Mouse (Mus musculus) thymus, postnatal 14 days (tissue): ENCODE measurements around the gene Fbxl18.
A peak's percentile ranks its signal among the peaks of the same experiment; 100 is the strongest.

Experiments
- DNase-seq: peaks from one replicate; pipeline ENCODE4 v3.0.0; 2021

The Fbxl18 gene

GRCm38 (mm10) chr5:142820276-142821265, 74.7 kb downstream of the Fbxl18 start:
- DNase-seq, result no peak

- no peak for DNase-seq
Measured at GRCm38 (mm10) chr5:142819385-142820275, 75.6 kb downstream of the Fbxl18 start.

- no peak for DNase-seq
Measured at GRCm38 (mm10) chr5:142818435-142819360, 76.5 kb downstream of the Fbxl18 start.

GRCm38 (mm10) chr5:142817524-142818434, 77.4 kb downstream of the Fbxl18 start, which contains the start of gene Tnrc18:
TSS of gene Tnrc18 (minus strand) at chr5:142817662.
- peak; percentile 67 for DNase-seq
